Mouse (Mus musculus) embryonic facial prominence, embryonic 11.5 days (tissue): ENCODE data around the gene Tns3. TPM values are rescaled to one million over a fixed set of nuclear protein-coding genes. Genes with fewer than 3 reads are reported as not detected.

ENCODE experiments used
- ATAC-seq: fragments of 200-750 bp; cut with Nextera tagmentation; replicated peaks from 2 replicates; pipeline ENCODE4 v1.8.0; 2017; ENCODE audit warnings: low read depth; ENCODE audit not compliant: insufficient number of reproducible peaks, low FRiP score, low TSS enrichment
- DNase-seq: peaks from one replicate; pipeline ENCODE4 v3.0.0-alpha.2; 2015; ENCODE audit warnings: low spot score
- H3K27ac ChIP-seq: fragments of 300-500 bp; sonication (generic); replicated peaks from 2 replicates; pipeline ENCODE4 v1.5.1; 2014; ENCODE audit warnings: mild to moderate bottlenecking, low read depth, low read length, control low read depth
- H3K27me3 ChIP-seq: fragments of 300-500 bp; sonication (generic); 2 replicates; pipeline ENCODE4 v1.6.1; 2014; ENCODE audit warnings: mild to moderate bottlenecking, low read length, moderate library complexity, mixed read lengths; ENCODE audit not compliant: control insufficient read depth, insufficient read depth
- H3K36me3 ChIP-seq: fragments of 300-500 bp; sonication (generic); replicated peaks from 2 replicates; pipeline ENCODE4 v1.6.1; 2014; ENCODE audit warnings: low read depth, mild to moderate bottlenecking, low read length, moderate library complexity, mixed read lengths; ENCODE audit not compliant: control insufficient read depth, insufficient read depth
- H3K4me1 ChIP-seq: fragments of 300-500 bp; sonication (generic); 2 replicates; pipeline ENCODE4 v1.6.1; 2014; ENCODE audit warnings: low read length, mixed read lengths; ENCODE audit not compliant: control insufficient read depth, insufficient read depth
- H3K4me2 ChIP-seq: fragments of 300-500 bp; sonication (generic); 2 replicates; pipeline ENCODE4 v1.6.1; 2014; ENCODE audit warnings: low read depth, mild to moderate bottlenecking, control low read depth, low read length, moderate library complexity
- H3K4me3 ChIP-seq: fragments of 300-500 bp; sonication (generic); 2 replicates; pipeline ENCODE4 v1.5.1; 2014; ENCODE audit warnings: low read depth, low read length, control low read depth
- H3K9ac ChIP-seq: fragments of 300-500 bp; sonication (generic); replicated peaks from 2 replicates; pipeline ENCODE4 v1.6.1; 2014; ENCODE audit warnings: mild to moderate bottlenecking, control low read depth, low read length
- H3K9me3 ChIP-seq: fragments of 300-500 bp; sonication (generic); replicated peaks from 2 replicates; pipeline ENCODE4 v1.6.1; 2016; ENCODE audit warnings: mild to moderate bottlenecking, low read length, inconsistent platforms, mixed read lengths; ENCODE audit not compliant: control insufficient read depth
- WGBS: fragments of 180-500 bp; shearing (Covaris S2); extraction: QIAGEN DNeasy Blood & Tissue Kit; methylation state at CpG from one replicate; pipeline ENCODE4 v1.1.7; 2014; 5-methylcytosine and 5-hydroxymethylcytosine counted together
- polyA plus RNA-seq: library from polyadenylated mRNA; unstranded; fragments of >200 nt; fragmentation: Nextera tagmentation; extraction: Ambion mirVana; gene quantifications from 2 replicates; pipeline ENCODE4 v1.2.1, GENCODE M21; 2014

Tns3 gene
- polyA plus RNA-seq, 1 experiment from 2014 or later = 14.9 TPM

- Histone ChIP-seq H3K27me3 (no peaks in the 10 kb centered on the region), H3K36me3 (no peaks in the 10 kb centered on the region; the same call in 1 of the 2 replicates), H3K9ac (no peak overlapping the region), H3K27ac (peak overlapping the region; percentile 41; the same call in 1 of the 2 replicates), H3K9me3 (no peaks in the 10 kb centered on the region), H3K4me2 (no peak overlapping the region), H3K4me1 (no peaks in the 10 kb centered on the region), H3K4me3 (no peak overlapping the region)
- 79% methylated on average over 10 of the region's 10 CpGs for WGBS
- DNase-seq = no peak
- ATAC-seq = no peak
Measured at GRCm38 (mm10) chr11:8575217-8576180, 88.8 kb downstream of the Tns3 start.

GRCm38 (mm10) chr11:8574562-8574961 is 89.8 kb downstream of the Tns3 start:
- Histone ChIP-seq H3K27ac (no peak overlapping the region), H3K36me3 (no peaks in the 10 kb centered on the region; the same call in 1 of the 2 replicates), H3K9ac (no peak overlapping the region), H3K27me3 (no peaks in the 10 kb centered on the region), H3K9me3 (no peaks in the 10 kb centered on the region), H3K4me3 (no peak overlapping the region), H3K4me1 (no peaks in the 10 kb centered on the region), H3K4me2 (no peak overlapping the region)
- ATAC-seq (no peak), DNase-seq (no peak)
- WGBS = 79% methylated on average over 6 of the region's 6 CpGs

GRCm38 (mm10) chr11:8572762-8573161 is 91.6 kb downstream of the Tns3 start:
- H3K9me3 ChIP-seq = no peaks in the 10 kb centered on the region
- no peaks in the 10 kb centered on the region for H3K36me3 ChIP-seq
- DNase-seq (no peak), ATAC-seq (no peak)
- no peak overlapping the region for H3K27ac ChIP-seq
- H3K27me3 ChIP-seq = no peaks in the 10 kb centered on the region
- no peak overlapping the region for H3K4me2 ChIP-seq
- 92% methylated on average over 7 of the region's 7 CpGs for WGBS
- no peak overlapping the region for H3K9ac ChIP-seq
- H3K4me1 ChIP-seq = peaks cover 2% of the 10 kb centered on the region; the same call in 1 of the 2 replicates
- H3K4me3 ChIP-seq = no peak overlapping the region

GRCm38 (mm10) chr11:8569232-8570028 is 94.9 kb downstream of the Tns3 start:
- Histone ChIP-seq H3K36me3 (no peaks in the 10 kb centered on the region), H3K27me3 (no peaks in the 10 kb centered on the region), H3K4me2 (no peak overlapping the region), H3K27ac (no peak overlapping the region), H3K9me3 (no peaks in the 10 kb centered on the region), H3K9ac (no peak overlapping the region), H3K4me3 (no peak overlapping the region), H3K4me1 (peaks cover 2% of the 10 kb centered on the region; the same call in 1 of the 2 replicates)
- WGBS = 21% methylated on average over 7 of the region's 7 CpGs
- DNase-seq = peak; percentile 36
- 0 out of 2 replicates have a peak, but pooled peaks have one; percentile 75 for ATAC-seq

- Histone ChIP-seq H3K9ac (no peak overlapping the region), H3K27ac (no peak overlapping the region), H3K9me3 (no peaks in the 10 kb centered on the region), H3K4me2 (no peak overlapping the region), H3K4me1 (peaks cover 2% of the 10 kb centered on the region; the same call in 1 of the 2 replicates), H3K27me3 (no peaks in the 10 kb centered on the region), H3K36me3 (no peaks in the 10 kb centered on the region), H3K4me3 (no peak overlapping the region)
- WGBS = 50% methylated on average over 7 of the region's 7 CpGs
- DNase-seq (no peak), ATAC-seq (no peak)
Measured at GRCm38 (mm10) chr11:8568829-8569228, 95.5 kb downstream of the Tns3 start.

- no peaks in the 10 kb centered on the region for H3K27me3 ChIP-seq
Measured at GRCm38 (mm10) chr11:8566250-8566853, 98.0 kb downstream of the Tns3 start.

GRCm38 (mm10) chr11:8558761-8559282 is 105.5 kb downstream of the Tns3 start:
- H3K9me3 ChIP-seq = no peaks in the 10 kb centered on the region
- no peak overlapping the region for H3K4me2 ChIP-seq
- H3K9ac ChIP-seq = no peak overlapping the region
- DNase-seq = no peak
- H3K4me1 ChIP-seq = no peaks in the 10 kb centered on the region; the same call in 1 of the 2 replicates
- H3K27me3 ChIP-seq = no peaks in the 10 kb centered on the region
- no peak overlapping the region for H3K27ac ChIP-seq
- H3K36me3 ChIP-seq = no peaks in the 10 kb centered on the region
- H3K4me3 ChIP-seq = no peak overlapping the region
- no peak for ATAC-seq
- WGBS = 87% methylated on average over 12 of the region's 12 CpGs

More at GRCm38 (mm10) chr11:8566250-8566853, 98.0 kb downstream of the Tns3 start:
- H3K27ac ChIP-seq = no peak overlapping the region
- H3K4me3 ChIP-seq = no peak overlapping the region
- ATAC-seq (no peak), DNase-seq (no peak)
- H3K4me1 ChIP-seq = peaks cover 2% of the 10 kb centered on the region; the same call in 1 of the 2 replicates
- 79% methylated on average over 3 of the region's 3 CpGs for WGBS
- H3K9me3 ChIP-seq = no peaks in the 10 kb centered on the region
- no peak overlapping the region for H3K9ac ChIP-seq
- no peaks in the 10 kb centered on the region for H3K36me3 ChIP-seq
- H3K4me2 ChIP-seq = no peak overlapping the region
